Mouse (Mus musculus) monocyte, adult 5-6 weeks (primary cell): Measurements from ENCODE around the gene Tprgl. TPM values are rescaled to one million over a fixed set of nuclear protein-coding genes. Genes with fewer than 3 reads are reported as not detected.

Experiments
- ATAC-seq: fragments of 153-309, 156-312 bp; replicated peaks from 2 replicates; pipeline ENCODE4 v1.8.0; 2017; ENCODE audit warnings: mild to moderate bottlenecking; ENCODE audit not compliant: low TSS enrichment, insufficient number of reproducible peaks, severe bottlenecking, poor library complexity, low FRiP score
- total RNA-seq: library from RNA; stranded (forward); fragments of 200-1000, 200-491, 200-594 nt; gene quantifications from 3 replicates; pipeline ENCODE4 v1.2.3, GENCODE M21; 2017

The Tprgl gene
- total RNA-seq, 1 experiment from 2014 or later = 73.1 TPM

DNA sequence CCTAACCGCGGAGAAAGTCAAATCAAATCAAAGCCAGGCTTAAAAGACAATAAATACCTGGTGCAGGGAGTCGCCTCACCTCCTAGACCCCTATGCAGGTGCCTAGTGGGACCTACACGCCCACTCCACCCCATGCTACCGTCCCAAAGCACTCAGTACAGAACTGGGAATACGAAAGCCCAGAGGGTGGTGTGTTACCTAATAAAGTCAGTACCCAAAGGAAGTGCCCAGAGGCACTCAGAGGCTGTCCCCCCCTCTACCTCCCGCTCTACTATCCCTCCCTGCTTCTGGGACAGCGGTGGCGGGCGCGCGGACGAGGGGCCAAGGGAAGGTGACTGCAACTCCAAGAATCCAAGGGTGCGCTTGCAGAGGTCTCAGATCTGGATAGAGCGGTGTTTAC is 9.6 kb upstream of the Tprgl start:
- ATAC-seq = no peak

DNA sequence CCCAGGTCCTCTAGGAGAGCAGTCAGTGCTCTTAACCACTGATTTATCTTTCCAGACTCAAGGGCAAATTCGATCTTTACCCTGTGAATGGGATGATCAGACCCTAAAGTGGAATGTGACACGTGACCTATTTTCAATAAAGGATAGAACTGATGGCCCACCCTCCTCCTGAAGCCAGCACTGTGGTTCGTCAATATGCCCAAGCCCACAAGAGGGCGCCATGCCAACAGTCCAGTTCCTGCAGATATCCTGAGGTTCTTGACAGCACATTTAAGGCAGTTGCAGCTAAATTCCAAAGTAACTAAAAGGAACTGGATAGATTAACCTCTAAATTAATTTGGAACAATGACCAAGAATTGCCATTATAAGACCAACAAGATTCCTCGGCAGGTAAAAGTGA is 6.6 kb upstream of the Tprgl start:
- ATAC-seq = no peak

DNA sequence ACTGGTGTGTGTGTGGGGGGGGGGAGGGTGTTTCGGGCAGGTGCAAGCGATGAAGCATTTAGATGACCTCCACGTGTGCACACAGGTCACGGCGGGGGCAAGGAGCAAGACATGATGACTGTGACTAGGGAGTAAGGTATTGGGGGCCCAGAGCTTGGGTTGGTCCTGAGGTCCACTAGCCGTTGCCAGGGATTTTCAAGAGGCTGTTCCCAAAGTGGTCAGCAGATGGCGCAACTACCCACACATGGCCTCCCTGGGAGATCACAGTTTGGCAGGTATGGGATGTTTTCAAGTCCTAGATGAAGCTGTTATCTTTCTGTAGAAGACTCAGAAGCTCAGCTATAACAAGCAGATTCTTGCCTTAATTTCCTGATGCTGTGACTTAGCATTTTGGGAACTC is 2.8 kb upstream of the Tprgl start:
- 0 out of 2 replicates have a peak, but pooled peaks have one; percentile 15 for ATAC-seq

DNA sequence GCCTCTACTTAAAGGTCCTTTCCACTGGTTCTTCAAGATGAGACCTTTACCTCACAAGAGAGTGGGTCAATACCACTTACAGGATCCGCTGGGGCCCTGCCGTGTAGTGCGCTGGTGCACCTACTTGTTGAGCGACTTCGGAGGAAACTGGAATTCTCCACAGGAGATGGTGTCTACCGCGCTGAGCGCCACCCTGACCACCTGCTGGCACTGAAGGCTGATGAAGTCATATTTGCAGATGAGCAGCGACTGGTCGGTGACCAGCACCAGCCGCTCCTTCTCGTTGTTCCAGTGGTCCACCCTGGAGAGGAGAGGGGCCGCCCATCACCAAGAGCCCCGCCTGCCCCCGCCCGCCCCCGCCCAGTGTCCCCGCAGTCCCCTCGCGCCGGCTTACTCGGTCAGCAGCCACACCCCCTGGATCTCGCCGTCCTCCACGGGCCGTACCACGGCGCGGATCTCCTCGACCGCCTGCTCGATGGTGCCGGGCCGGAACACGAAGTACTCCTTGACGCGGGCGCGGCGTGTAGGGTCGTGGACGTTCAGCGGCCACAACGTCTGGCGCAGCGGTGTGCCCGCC is 417 bp downstream of the Tprgl start:
- ATAC-seq = no peak

DNA sequence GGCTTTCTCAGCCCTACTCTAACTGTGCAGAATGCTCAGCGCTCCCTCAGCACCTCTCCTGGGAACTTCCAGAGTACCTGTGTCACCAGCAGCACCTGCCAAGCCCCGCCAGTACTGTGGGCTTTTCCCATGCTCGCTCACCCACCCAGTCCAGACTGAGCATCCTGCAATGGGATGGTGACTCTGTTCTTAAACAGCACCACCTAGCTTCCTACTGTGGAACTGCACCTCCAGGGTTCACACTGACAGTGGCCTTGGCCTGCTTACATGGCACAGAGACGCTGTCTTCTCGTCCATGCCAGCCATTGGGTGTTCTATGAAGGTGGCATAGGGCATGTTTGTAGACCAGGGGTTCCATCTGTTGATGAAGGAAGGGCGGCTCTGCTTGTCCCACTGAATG is 1.5 kb downstream of the Tprgl start:
- peak; percentile 59 for ATAC-seq

DNA sequence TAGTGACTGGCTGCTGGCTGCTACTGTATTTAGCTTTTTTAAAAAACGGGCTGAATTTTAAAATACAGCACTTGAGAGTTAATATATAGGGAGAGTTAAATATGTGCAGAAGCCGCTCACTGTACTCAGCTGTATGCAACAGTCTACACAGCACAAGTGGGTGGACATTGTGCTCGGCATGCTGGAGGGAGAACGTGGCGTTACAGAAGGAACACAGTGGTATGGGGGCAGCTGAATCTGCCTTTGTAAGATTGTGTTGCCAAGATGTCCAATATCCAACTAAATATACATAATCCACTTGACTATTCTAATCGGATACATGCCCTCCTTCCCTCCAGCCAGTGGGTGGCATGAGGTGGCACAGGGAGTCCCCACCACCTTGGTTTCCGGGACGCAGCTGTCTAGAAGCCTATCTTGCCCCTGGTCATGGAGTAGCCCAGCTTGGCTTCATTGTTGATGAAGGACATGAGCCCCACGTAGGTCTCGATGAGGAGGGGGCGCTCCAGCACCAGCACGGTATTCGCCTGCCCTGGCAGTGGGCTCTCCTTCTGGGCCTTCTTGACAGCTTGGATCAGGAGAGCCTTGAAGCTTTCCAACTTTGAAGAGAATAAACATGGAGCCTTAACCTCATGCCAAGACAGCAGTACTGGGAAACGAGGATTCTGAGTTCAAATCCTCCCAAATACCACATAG is 2.4 kb downstream of the Tprgl start:
- no peak for ATAC-seq

DNA sequence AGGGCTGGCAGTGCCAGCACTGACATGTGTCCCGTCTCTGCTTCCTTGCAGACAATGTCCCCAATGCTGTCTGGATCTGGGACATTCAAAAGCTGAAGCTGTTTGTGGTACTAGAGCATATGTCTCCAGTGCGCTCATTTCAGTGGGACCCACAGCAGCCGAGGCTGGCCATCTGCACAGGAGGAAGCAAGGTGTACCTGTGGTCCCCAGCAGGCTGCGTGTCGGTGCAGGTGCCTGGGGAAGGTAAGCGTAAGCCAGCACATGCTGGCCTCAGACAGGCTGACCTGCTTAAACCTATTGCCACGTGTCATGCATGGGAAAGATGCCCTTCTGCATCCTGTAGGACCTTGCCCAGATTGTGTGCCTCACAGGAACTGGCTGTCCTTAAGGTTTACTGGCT is 4.4 kb downstream of the Tprgl start:
- ATAC-seq = no peak

DNA sequence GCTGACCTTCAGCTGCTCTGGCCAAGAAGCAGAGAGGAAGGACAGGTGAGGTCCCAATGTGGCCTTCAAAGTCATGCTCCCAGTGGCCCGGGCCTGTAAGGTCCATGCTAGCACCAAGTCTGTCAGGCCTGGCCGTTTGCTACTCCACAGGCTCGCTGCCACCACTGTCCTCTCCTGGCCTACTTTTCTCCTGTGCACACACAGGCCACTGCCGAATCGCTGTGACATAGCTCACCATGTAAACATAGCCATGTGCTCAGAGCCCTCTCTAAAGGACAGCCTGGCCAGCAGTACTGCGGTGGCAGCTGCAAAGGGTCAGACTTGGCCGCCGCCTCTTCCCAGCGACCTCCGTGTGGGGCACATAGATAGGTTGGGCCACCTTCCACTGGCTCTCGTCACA is 6.4 kb downstream of the Tprgl start:
- no peak for ATAC-seq

DNA sequence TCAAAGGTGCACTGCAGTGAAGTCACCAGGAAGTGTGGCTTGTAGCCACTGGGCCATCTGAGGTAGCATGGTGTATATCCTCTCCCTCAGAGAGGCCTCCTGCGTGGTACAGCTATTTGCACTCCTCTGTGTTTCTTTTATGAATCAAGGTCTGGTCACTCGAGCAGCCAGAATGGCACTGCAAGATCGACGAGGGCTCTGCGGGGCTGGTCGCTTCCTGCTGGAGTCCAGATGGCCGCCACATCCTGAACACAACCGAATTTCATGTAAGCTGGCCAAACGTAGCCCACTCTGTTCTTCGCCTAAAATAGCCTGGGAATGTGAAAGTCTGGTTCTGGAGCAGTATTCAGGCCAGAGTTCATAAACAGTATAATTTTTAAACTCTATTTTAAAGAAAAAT is 14.1 kb downstream of the Tprgl start:
- no peak for ATAC-seq

DNA sequence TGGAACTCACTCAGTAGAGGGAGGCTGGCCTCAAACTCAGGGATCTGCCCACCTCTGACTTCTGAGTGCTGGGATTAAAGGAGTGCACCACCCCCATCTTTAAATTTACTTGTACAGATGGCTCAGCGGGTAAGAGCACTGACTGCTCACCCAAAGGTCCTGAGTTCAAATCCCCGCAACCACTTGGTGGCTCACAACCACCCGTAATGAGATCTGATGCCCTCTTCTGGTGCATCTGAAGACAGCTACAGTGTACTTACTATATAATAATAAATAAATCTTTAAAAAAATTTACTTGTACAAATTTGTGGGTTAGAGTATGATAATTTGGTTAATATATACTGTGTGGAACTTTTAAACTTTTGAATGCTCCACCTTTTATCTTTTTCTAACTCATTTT is 15.8 kb downstream of the Tprgl start:
- no peak for ATAC-seq

DNA sequence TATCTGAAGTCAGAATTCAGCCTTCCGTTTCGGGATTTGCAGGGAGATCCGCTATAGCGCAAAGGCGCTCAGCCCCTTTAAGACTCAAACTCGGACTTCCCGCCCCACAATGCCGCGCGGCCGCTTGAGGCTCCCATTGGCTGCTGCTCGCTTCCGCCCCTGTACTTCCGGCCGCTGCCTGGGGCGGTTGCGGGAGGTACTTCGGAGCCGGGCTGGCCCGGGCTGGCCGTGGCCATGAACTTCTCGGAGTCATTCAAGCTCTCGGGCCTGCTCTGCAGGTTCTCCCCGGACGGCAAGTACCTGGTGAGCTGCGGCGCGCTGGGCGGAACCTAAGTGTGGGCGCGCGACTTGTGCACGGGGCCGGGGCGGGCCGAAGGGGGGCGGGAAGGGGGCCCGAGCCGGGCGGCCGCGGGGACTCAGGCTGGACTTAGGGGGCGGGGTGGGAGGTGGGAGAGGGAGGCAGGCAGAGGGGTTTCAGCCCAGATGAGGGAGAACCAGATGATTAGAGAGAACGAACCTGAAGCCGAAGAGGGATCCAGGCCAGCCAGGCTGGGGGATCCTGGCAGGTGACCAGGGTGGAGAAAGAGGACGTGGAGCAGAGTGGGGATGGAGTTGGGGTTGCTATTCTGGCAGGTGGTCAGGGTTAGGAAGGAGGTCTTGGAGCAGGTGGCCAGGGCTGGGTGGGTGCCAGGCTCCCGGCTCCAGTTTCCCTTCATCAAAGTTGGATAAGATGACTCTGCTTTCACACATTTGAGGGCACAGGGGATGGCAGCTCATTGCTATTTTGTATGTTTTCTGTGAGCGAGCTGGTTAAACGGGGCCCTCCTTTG is 18.0 kb downstream of the Tprgl start, which contains the start of gene Wrap73:
Gene Wrap73, plus strand, starts transcription at position 162 of the 830 bp plus-strand sequence.
- ATAC-seq = peak; percentile 93

DNA sequence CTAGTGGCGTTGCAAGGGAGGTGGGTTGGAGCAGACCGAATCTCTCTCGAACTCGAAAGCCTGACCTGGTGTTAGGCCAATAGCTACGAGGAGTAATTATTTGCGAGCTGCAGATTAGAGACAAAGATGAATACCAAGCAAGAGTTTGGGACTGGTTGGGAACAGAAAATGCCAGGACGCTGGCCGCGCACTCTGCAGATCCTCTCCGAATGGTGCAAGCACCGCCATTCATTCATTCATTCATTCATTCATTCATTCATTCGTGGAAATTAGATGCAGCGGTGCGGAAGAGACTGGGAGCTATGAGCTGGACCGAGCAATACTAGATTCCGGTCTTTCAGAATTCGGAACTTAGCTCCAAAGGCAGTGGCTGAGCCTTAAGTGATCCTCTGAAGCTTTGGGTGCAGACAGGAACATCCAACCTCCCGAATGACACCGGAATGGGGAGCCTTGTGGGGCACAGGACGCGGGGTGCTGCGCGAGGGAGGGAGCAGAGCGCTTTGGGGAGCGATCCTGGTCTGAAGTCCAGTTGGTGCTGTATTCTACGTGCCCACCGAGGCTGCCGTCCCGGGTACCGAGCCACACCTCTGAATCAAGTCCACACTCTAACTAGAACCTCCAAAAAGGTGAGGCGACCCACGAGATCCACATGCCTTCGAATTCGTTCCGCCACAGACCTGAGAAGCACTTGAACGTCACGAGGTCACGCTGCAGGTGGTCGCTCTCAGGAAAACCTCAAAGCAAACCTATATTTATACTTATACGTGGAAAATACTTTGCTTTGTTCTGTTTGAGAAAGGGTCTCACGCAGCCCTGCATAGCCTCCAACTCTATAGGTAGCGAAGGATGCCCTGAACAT is 19.2 kb downstream of the Tprgl start:
- ATAC-seq = no peak

DNA sequence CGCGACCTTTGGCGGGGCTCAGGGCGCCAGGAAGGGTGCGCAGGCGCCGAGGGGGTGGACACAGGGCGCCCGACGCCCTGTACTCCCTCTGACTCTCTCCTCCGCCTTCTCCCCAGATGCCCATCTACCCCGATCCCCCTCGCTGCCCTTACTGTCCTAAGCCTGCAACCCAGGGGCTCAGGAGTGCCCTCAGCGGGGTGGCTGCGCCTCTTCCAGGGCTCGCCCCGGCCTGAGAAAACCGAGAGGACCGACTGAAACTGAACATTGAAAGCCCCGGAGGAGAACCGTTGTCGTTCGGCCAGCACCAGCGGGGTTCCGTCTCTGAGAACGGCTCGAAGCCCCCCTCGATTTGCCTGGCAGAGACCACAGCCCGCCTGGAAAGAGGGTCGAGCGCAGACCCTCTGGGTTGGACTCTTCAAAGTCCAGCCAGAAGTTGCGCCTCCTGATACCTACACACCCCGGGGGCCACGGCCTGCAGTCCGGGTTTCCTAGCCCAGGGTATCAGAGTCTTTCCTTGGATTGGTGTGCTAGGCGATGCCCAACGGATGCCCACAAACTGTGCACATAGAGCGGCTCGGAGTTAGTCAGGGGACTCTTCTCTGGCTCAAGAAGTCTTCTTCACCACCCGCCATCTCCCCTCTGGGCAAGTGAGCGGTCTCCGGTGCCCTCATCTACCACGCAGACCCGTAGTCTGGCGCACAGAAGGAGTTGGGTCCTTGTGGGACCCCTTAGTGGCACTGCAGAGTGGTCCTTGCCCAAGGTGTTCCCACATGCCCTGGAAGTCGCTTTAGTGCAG is 20.1 kb downstream of the Tprgl start:
- no peak for ATAC-seq

DNA sequence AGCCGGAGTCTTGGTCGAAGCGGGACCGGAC is 20.5 kb downstream of the Tprgl start, which contains the start of gene Trp73:
Gene Trp73, minus strand, starts transcription at position 27 of the 31 bp plus-strand sequence.
- no peak for ATAC-seq

DNA sequence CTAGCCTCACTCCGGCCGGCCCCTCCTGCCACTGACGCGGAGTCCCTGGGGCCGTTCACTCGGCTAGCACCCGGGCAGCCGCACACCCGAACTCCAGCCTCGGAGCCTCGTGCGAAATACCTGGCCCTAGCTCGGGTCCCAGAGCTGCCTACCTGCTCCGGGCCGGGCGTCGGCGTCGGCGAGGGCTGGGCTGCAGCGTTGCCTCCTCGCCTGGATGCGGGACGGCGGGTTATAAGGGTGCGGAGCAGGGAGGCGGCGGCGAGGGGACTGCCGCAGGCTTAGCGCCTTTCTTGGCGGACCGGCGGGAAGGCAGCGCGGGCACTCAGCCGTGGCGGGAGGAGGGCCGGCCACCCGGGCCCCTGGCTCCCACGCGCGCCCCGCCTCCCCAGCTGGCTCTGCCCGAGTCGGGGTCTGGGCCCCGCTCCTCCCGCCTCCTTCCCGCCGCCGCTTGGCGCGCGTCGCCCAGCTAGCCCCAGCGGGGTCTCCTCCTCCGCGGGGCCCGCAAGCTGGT is 20.7 kb downstream of the Tprgl start:
- ATAC-seq = no peak

DNA sequence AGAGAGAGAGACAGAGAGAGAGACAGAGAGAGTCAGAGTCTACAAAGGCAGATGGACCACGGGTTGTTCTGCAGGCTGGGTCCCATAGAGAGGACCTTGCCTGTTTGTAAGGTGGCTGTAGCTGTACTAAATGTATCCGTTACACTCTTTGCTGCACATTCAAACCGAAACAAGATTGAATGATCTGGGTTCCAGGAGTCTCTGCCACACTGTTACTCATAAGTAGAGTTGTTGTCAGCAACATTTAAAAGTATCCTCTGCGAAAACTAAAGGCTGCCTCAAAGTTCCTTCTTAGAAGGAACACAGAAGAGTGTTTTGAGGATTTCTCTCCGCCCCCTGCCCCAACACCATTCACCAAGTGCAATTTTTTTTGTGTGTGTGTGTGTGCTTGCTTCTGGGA is 23.3 kb downstream of the Tprgl start:
- ATAC-seq = no peak

DNA sequence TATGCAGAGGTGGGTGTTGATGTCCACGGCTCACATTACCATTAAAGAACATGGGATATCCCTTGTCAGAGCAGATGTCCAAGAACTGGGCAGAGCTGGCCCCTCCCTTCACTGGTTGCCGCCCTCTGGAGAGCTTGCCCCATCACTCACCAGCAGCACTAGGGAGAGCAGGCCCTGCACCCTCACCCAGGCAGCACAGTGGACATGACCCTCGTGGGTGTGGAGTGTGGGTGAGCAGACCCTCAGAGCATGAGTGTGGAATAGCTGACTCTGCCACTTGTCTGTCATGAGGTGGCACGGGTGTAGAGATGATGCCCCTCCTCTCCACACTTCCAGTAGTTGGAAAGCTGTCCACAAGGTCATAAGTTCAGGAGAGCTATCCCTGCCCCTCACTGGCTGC is 25.7 kb downstream of the Tprgl start:
- no peak for ATAC-seq

DNA sequence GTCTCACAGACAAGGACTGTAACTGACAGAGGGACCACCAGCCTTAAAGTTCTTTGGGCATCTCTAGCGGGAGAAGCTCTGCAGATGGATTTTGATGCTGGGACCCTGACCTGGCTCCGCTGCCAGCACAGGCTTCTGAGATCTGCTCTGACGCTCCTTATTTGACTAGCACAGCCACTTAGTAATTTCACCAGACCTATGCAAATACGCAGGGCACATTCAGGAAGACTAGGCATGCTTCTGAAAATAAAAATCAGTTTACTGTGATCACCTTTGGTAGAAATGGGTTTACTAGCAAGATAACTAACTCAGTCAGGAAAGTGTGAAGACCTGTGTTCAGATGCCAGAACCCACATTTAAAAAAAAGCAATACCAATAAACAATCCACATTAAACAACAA is 28.6 kb downstream of the Tprgl start:
- no peak for ATAC-seq

DNA sequence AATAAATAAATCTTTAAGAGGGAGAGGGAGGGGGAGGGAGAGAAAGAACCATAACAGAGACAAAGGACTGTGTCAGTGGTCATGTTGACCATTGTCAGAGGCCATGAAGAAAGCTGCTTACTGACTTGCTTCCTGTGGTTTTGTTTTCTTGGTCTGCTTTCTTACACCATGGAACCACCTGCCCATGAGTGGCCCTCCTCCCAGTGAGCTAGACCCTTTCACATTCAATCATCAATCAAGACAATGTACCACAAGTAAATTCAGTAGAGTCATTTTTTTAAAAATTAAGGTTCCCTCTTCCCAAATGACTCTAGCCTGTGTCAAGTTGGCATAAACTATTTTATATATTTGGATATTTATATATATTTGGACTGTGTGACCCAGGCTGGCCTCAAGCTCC is 30.5 kb downstream of the Tprgl start:
- no peak for ATAC-seq
